Mouse (Mus musculus) c-Kit-positive CD71-negative TER-119-negative erythroid progenitor cells, embryonic 14.5 days (primary cell): ENCODE measurements around the gene Tshr.
"Not testable (repeated sequence)": the region's sequence is repeated elsewhere in the genome, so short reads cannot be mapped to it uniquely, and the experiment has no call there.

Experiments used
- DNase-seq: peaks from one replicate; pipeline ENCODE4 v3.0.0-alpha.2; 2013; ENCODE audit warnings: low read depth

The Tshr gene

DNA sequence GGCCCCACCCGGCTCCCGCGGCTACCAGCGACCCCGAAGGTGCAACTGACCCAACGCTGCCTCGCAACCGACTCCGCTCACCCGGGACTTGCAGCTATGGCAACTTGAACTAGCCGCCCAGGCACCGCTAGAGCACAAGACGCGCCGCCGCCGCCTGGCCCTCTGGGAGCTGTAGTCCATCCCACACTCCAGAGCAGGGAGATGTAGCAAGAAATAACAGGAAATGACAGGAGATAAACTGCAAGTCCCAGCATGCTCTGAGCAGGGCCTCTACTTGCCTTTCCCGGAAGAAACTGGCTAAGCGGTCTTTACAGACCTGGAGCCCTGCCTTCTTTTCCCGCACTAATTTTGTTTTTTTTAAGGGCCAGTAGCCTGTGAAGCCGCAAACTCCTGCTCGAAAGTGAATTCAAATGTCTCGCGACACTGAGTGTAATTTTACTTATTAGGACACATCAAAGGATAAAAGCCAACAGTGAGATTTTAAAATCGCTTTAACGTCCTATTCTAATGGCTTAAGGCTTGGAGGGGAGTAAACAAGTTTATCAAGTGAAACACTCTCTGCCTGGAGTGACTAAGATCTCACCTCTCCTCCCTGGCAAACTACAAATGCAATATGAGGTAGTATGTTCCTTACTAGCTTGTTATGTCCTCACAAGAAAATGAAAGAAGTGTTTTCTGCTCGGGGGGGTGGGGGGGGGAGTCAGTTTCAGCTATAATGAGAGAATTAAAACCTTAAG is at the start of gene Tshr, which contains the start of gene Cep128:
Gene Tshr, plus strand, starts transcription at position 283 of the 737 bp plus-strand sequence.
Gene Cep128, minus strand, starts transcription at position 129 of the 737 bp plus-strand sequence.
- DNase-seq: peak; percentile 85

DNA sequence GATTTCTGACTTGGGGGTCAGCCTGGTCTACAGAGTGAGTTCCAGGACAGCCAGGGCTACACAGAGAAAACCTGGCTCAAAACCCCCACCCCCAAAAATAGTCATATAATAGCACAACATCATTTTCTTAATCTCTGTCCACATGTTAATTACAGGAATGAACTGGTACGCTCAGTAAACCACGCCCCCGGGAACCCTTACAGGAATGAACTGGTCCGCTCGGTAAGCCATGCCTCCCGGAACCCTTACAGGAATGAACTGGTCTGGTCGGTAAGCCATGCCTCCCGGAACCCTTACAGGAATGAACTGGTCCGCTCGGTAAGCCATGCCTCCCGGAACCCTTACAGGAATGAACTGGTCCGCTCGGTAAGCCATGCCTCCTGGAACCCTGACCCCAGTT is 45.7 kb upstream of the Tshr start:
- DNase-seq: not testable (repeated sequence)

GRCm38 (mm10) chr12:91353783-91354182 is 30.6 kb upstream of the Tshr start:
- no peak for DNase-seq

GRCm38 (mm10) chr12:91369173-91369572 is 15.2 kb upstream of the Tshr start:
- DNase-seq: no peak

DNA sequence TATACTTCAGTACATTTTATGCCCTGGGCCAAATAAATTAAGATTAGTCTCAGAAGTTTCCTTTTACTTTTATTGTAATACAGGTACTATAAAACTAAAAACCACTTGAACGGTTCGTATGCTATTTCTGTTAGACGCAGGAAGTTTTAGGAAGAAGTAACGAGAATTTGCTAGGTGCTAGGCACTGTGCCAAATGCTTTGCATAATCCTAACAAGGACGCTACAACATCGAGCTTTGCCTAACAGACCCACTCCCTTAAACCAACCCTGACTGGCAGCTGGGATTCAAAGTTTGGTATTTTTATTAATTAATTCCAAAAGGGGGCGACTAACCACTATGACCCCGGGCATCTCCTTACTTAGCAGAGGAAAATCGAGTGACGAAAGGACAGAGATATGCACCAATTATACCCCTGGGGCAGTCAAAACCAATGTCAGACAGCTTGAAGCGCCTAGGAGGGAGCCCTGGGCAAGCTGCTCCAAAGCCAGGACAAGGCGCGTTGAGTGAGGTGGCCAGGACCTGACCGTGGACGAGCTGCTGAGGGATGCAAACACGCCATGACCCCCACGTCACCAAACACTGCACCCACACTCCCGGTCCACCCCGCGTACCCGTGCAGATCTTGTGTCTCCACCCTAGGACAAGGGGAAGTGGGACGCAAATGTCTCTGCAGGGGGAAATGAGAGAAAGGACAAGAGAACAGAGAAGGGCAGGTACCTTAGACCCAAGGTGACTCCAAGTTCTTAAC is 673 bp upstream of the Tshr start:
- peak; percentile 37 for DNase-seq

GRCm38 (mm10) chr12:91400232-91401048 is 16.1 kb downstream of the Tshr start:
- no peak for DNase-seq

GRCm38 (mm10) chr12:91401049-91401352 is 16.6 kb downstream of the Tshr start:
- DNase-seq: no peak

GRCm38 (mm10) chr12:91410306-91410705 is 25.9 kb downstream of the Tshr start:
- DNase-seq: no peak

- no peak for DNase-seq
Measured at GRCm38 (mm10) chr12:91412461-91413182, 28.3 kb downstream of the Tshr start.

DNA sequence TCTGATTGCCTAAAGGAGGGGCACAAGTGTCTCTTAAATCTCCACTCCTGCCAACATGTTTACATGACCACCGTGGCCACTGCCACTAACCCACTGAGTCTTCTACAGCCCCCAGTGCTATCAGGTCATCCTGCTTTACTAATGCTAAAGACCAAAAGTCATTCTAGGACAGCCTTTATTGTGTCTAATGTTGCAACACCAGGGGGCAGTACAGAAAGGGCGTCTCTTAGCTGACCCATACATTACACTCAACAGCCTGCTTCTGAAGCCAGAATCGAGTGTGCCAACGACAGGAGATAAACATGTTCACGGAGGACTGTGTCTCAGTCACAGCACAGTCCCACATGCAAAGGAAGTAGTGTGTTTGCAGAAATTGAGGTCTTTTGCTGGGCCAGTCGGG is 30.7 kb downstream of the Tshr start:
- DNase-seq: no peak

GRCm38 (mm10) chr12:91416828-91417227 is 32.5 kb downstream of the Tshr start:
- DNase-seq: no peak

GRCm38 (mm10) chr12:91418791-91419190 is 34.4 kb downstream of the Tshr start:
- peak; percentile 57 for DNase-seq

DNA sequence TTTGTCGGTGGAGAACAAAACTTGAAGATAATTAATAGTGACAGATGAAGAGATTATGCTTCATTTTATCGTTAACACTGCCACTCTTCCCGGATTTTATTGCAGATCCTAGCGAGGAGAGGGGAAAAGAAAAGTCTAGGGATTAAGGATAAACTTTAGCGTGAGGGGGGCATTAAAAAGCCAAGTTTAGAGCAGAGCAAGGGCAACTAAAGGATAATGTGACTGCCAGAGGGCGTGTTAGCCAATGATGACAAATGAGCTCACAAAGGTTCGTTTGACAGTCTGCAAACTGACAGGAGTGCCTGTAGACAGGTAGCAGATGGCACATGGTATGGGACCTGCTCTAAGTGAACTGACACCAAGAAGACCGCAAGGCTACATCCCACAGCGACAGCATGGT is 36.9 kb downstream of the Tshr start:
- no peak for DNase-seq

DNA sequence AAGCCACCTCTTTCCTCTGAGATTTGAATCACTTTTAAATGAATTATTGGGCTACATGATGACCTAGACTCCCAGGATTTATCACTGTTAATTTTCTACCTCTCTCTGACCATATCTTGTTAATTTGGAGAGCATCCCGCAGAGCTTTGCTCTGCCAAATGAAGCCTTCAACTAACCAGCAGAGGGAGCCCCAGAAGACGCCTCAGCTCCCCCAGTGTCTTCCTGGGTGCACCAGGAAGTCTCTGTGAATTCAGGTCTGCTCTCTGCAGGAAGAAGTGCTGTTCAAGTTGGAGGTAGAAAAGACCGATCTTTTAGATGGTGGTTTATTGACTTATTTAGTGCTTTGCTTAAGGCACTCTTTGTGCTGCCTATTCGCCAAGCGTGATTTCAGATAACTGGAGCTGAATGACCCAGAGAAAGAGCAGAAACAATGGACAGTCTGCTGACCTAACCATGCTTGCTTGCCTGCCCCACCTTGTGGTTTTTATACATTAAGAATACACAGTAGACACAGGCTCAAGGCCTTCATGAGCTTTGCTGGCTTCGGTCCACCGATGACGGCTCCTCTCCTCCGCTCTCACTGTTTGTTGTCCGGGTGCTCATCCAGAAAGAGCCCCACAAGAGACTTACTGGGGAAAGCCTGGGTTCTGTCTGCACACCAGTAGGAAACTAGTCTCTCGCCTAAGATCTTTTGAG is 38.9 kb downstream of the Tshr start:
- DNase-seq: peak; percentile 13

- DNase-seq: no peak
Measured at GRCm38 (mm10) chr12:91426499-91426898, 42.1 kb downstream of the Tshr start.

- DNase-seq: no peak
Measured at GRCm38 (mm10) chr12:91427129-91427528, 42.8 kb downstream of the Tshr start.

GRCm38 (mm10) chr12:91482195-91482733 is 97.9 kb downstream of the Tshr start:
- no peak for DNase-seq

GRCm38 (mm10) chr12:91486342-91486741 is 102.0 kb downstream of the Tshr start:
- no peak for DNase-seq

DNA sequence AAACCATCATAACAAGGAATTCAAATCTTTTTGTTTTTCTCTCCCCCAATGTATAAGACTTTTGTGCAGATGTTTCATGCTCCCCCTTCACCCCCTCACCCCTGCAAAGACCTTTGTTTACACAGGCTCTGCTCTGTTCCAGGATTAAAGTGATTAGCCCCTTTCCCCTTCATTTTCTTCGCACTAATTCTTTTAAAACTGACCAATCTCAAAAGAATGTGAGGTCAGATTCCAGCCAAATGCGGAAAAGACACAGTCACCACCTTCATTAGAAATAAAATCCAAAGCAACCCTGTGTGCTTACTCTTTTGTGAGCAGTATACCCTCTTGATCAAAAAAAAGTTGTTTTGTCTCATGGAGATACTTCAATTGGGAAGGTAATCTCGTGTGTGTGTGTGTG is 104.0 kb downstream of the Tshr start:
- no peak for DNase-seq

DNA sequence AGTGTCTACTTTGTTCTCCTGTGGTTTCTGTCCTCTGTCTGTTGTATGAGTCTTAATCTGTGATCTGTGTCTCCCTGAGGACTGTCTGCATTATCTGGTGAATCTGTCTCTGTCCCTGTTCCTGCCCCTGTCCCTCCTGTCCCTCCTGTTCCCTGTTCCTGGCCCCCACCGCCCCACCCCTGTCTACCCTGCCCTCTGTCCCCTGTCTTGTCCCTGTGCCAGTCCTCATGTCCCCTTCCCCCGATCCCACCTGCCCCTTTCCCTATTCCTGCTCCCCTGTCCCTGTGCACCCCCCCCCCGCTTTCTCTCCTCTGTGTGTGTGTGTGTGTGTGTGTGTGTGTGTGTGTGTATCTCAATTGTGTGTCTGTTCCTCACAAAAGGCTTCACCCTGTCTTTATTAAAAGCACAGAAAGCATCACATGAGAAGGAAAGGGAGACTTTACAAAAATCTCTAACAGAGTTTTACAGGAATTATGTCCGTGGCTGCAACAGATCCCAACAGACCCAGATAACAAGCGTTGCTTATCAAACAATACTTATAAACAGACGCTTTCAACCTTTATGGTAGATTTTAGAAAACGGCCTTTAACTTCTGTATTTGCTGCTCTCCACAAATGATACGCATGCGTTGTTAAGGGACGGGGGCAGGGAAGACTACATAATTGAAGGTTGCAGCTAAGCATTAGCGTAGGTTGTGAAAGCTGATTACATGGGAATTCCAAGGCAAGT is 111.3 kb downstream of the Tshr start:
- no peak for DNase-seq

GRCm38 (mm10) chr12:91496226-91496558 is 111.8 kb downstream of the Tshr start:
- no peak for DNase-seq
